Mouse (Mus musculus) small intestine, adult 2 months (tissue): ENCODE results near the gene Fcgr3.
"Not testable (repeated sequence)": the region's sequence is repeated elsewhere in the genome, so short reads cannot be mapped to it uniquely, and the experiment has no call there.

Experiments used
- CTCF ChIP-seq: fragments of 200-500 bp; IDR thresholded peaks from 2 replicates; pipeline ENCODE4 v1.5.1; 2012; ENCODE audit warnings: low read depth, mild to moderate bottlenecking, control low read depth, inconsistent platforms, low read length, moderate library complexity, mixed read lengths; ENCODE audit not compliant: insufficient replicate concordance, insufficient read length; ENCODE audit errors: extremely low read depth
- POLR2A ChIP-seq: fragments of 200-500 bp; IDR thresholded peaks from 2 replicates; pipeline ENCODE4 v1.6.1; 2012; ENCODE audit warnings: low read depth, mild to moderate bottlenecking, control low read depth, inconsistent platforms, low read length, moderate library complexity

DNA sequence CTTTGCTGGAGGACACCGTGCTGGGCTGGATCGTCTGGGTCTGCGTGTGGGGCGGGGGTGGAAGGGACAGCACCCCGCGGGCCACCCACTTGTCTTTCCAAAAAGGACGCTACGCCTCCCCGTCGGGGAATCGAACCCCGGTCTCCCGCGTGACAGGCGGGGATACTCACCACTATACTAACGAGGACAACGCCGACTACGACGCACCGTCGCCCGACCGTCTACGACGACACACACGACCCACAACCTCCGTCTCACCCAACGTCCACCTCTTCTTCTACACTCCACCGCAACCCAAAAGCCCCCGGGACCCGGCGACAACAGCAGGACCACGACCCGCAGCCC, 480 bp upstream of the Fcgr3 start:
- TF ChIP-seq CTCF, POLR2A: not testable (repeated sequence)
